ENCODE assay signal across 8 mouse cellular contexts in the genomic region with DNA sequence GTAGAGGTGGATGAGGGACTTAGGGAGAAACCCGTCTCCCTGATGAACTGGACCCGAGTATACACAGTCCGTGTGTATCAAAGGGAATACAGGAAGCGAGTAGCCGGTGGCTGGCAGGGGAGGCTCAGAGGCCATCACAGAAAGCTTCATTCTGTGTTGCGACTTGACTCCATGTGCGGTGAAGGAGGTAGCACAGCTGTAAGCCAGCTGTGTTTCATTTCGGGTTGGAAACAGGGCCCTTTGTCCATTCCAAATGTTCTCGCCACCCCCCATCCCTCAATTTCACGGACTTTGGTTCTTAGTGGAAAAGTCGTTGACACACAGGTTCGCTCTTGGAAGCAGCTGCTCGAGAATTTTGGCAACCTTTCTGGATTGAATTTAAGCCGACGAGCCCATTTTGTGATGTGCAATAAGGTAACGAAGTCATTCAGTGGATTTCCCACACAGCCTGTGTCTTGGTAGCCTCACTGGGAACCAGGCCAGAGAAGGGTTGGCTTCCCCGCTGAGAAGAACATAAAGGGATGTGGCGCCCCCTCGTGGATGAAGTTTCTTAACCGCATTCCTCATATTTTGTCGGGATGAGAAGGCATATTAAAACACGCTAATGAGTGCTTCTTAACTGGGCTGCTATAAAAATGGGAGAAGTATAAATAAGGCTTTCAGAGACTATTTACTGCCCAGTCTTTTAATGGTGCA. TPM values are rescaled to one million over a fixed set of nuclear protein-coding genes. Genes with fewer than 3 reads are reported as not detected.
A peak's percentile ranks its signal among the peaks of the same experiment; 100 is the strongest.
DNase-seq lines count a peak whose midpoint lies in the region; ATAC-seq and TF ChIP-seq lines count a peak whose summit lies in the region.

No protein-coding gene starts in this region.

- H3K9ac ChIP-seq in heart, embryonic 12.5 days, result 0 out of 2 replicates have a peak overlapping the region, but pooled peaks have one; percentile 21
- no peak overlapping the region for H3K9ac ChIP-seq in kidney, embryonic 15.5 days
- H3K9ac ChIP-seq in limb, embryonic 14.5 days (ENCODE audit: low read depth, low read length, severe bottlenecking), result no peak overlapping the region
- H3K9ac ChIP-seq in neural tube, embryonic 12.5 days, result no peak overlapping the region

- 0 out of 2 replicates have a peak, but pooled peaks cover 3% of the 10 kb centered on the region for H3K36me3 ChIP-seq in heart, embryonic 12.5 days
- no peaks in the 10 kb centered on the region for H3K36me3 ChIP-seq in kidney, embryonic 15.5 days
- no peaks in the 10 kb centered on the region for H3K36me3 ChIP-seq in limb, embryonic 14.5 days (ENCODE audit: control insufficient read depth, insufficient read depth, low read length)
- H3K36me3 ChIP-seq in neural tube, embryonic 12.5 days, result no peaks in the 10 kb centered on the region

- WGBS in heart, embryonic 12.5 days, result 40% methylated on average over 22 of the region's 22 CpGs
- 30% methylated on average over 22 of the region's 22 CpGs for WGBS in kidney, embryonic 15.5 days
- WGBS in limb, embryonic 14.5 days, result 7% methylated on average over 22 of the region's 22 CpGs
- WGBS in neural tube, embryonic 12.5 days, result 39% methylated on average over 22 of the region's 22 CpGs

- H3K9me3 ChIP-seq in heart, embryonic 12.5 days (replicated peaks), result no peaks in the 10 kb centered on the region
- no peaks in the 10 kb centered on the region for H3K9me3 ChIP-seq in kidney, embryonic 15.5 days (replicated peaks)
- H3K9me3 ChIP-seq in limb, embryonic 14.5 days (ENCODE audit: control insufficient read depth, low read length), result no peaks in the 10 kb centered on the region
- no peaks in the 10 kb centered on the region for H3K9me3 ChIP-seq in neural tube, embryonic 12.5 days

- DNase-seq in CD4-positive helper T cell, adult 2 months (ENCODE audit: low read depth, low spot score), result peak; percentile 8
- peak; percentile 70 for DNase-seq in brain, embryonic 18.5 days (ENCODE audit: low read depth, low spot score)
- DNase-seq in fibroblast of lung, adult 2 months (ENCODE audit: low read depth), result peak; percentile 84
- peak; percentile 97 for DNase-seq in limb, embryonic 14.5 days (ENCODE audit: low spot score)
- peak; percentile 74 for DNase-seq in testis, postnatal 14 days (ENCODE audit: low spot score)

- no peaks in the 10 kb centered on the region for H3K27me3 ChIP-seq in heart, embryonic 12.5 days (replicated peaks)
- peaks cover 5% of the 10 kb centered on the region; the same call in 1 of the 2 replicates for H3K27me3 ChIP-seq in kidney, embryonic 15.5 days
- no peaks in the 10 kb centered on the region for H3K27me3 ChIP-seq in limb, embryonic 14.5 days (ENCODE audit: control insufficient read depth, insufficient read depth, low read length)
- no peaks in the 10 kb centered on the region for H3K27me3 ChIP-seq in neural tube, embryonic 12.5 days (replicated peaks)

- peak overlapping the region; percentile 48; the same call in 1 of the 2 replicates for H3K27ac ChIP-seq in heart, embryonic 12.5 days (ENCODE audit: poor library complexity, severe bottlenecking)
- H3K27ac ChIP-seq in kidney, embryonic 15.5 days, result peak overlapping the region; percentile 30; the same call in 1 of the 2 replicates
- peak overlapping the region; percentile 67; the same call in 1 of the 2 replicates for H3K27ac ChIP-seq in limb, embryonic 14.5 days (replicated peaks; ENCODE audit: low read depth, low read length)
- H3K27ac ChIP-seq in neural tube, embryonic 12.5 days, result no peak overlapping the region

- TF ChIP-seq POLR2A in limb, embryonic 14.5 days (IDR thresholded peaks at IDR 0.05; ENCODE audit: borderline replicate concordance, extremely low read depth, insufficient read depth, insufficient read length), result no peak

- peaks cover 72% of the 10 kb centered on the region for H3K4me1 ChIP-seq in heart, embryonic 12.5 days (replicated peaks)
- peaks cover 19% of the 10 kb centered on the region for H3K4me1 ChIP-seq in kidney, embryonic 15.5 days
- peaks cover 32% of the 10 kb centered on the region for H3K4me1 ChIP-seq in limb, embryonic 14.5 days (ENCODE audit: control insufficient read depth, insufficient read depth, low read length)
- no peaks in the 10 kb centered on the region for H3K4me1 ChIP-seq in neural tube, embryonic 12.5 days

- 0 out of 2 replicates have a peak, but pooled peaks have one; percentile 49 for ATAC-seq in heart, embryonic 12.5 days (ENCODE audit: insufficient number of reproducible peaks, low FRiP score)
- ATAC-seq in kidney, embryonic 15.5 days (replicated peaks; ENCODE audit: low FRiP score), result peak; percentile 54; the same call in 1 of the 2 replicates
- peak; percentile 84 for ATAC-seq in limb, embryonic 14.5 days (ENCODE audit: low FRiP score, low read depth)
- ATAC-seq in neural tube, embryonic 12.5 days (ENCODE audit: low FRiP score, low read depth), result peak; percentile 70

- no peak overlapping the region for H3K4me3 ChIP-seq in heart, embryonic 12.5 days
- peak overlapping the region; percentile 13; the same call in 1 of the 2 replicates for H3K4me3 ChIP-seq in kidney, embryonic 15.5 days (replicated peaks)
- peak overlapping the region; percentile 27 for H3K4me3 ChIP-seq in limb, embryonic 14.5 days (replicated peaks; ENCODE audit: low read length)
- H3K4me3 ChIP-seq in neural tube, embryonic 12.5 days, result no peak overlapping the region

- peak overlapping the region; percentile 25 for H3K4me2 ChIP-seq in heart, embryonic 12.5 days
- H3K4me2 ChIP-seq in kidney, embryonic 15.5 days, result peak overlapping the region; percentile 50
- H3K4me2 ChIP-seq in limb, embryonic 14.5 days (replicated peaks; ENCODE audit: low read depth, low read length, severe bottlenecking), result peak overlapping the region; percentile 44
- no peak overlapping the region; the same call in 1 of the 2 replicates for H3K4me2 ChIP-seq in neural tube, embryonic 12.5 days (replicated peaks)

RNA-seq across cellular contexts. Expression of a gene that starts 39.4 kb away (rescaled TPM):
- 72.9 and 74.5 TPM in 2 replicates for polyA plus RNA-seq in heart, embryonic 12.5 days (2016; fragmentation: Nextera tagmentation; extraction: Ambion mirVana)
- 16.9 and 17.8 TPM in 2 replicates for polyA plus RNA-seq in kidney, embryonic 15.5 days (2015; fragmentation: Nextera tagmentation; extraction: Ambion mirVana)
- 3.1 and 6.4 TPM in 2 replicates for polyA plus RNA-seq in limb, embryonic 14.5 days (2012; rRNA removed)
- polyA plus RNA-seq in limb, embryonic 14.5 days (2014; fragmentation: Nextera tagmentation; extraction: Ambion mirVana), result 26.9 and 29.6 TPM in 2 replicates
- 16.6 and 16.7 TPM in 2 replicates for polyA plus RNA-seq in neural tube, embryonic 12.5 days (2016; fragmentation: Nextera tagmentation; extraction: Ambion mirVana)

Comparison
In these comparisons a context has a peak if more than half of its experiments do, and no peak if none do; other contexts are left out.
1. DNase-seq: peak in every context shown above with its lines; median percentile 97 in limb, embryonic 14.5 days; 84 in fibroblast of lung, adult 2 months; 74 in testis, postnatal 14 days; 70 in brain, embryonic 18.5 days; 8 in CD4-positive helper T cell, adult 2 months.
2. H3K4me3 ChIP-seq: peak in kidney, embryonic 15.5 days (single experiment) and limb, embryonic 14.5 days (single experiment); none in heart, embryonic 12.5 days (single experiment) and neural tube, embryonic 12.5 days (single experiment).
3. Peak in every context shown above with its lines, with median percentiles within 50 percentile points of each other: ATAC-seq.